Mouse (Mus musculus) liver, adult 2 months (tissue): ENCODE data around the gene Cdc6. TPM values are rescaled to one million over a fixed set of nuclear protein-coding genes. Genes with fewer than 3 reads are reported as not detected.
"Not testable (repeated sequence)": the region's sequence is repeated elsewhere in the genome, so short reads cannot be mapped to it uniquely, and the experiment has no call there.

Experiments used
- DNase-seq: peaks from one replicate; pipeline ENCODE4 v3.0.0-alpha.2; 2011; ENCODE audit warnings: low read depth, low spot score; ENCODE audit errors: extremely low read depth
- H3K27ac ChIP-seq: fragments of 200-500 bp; replicated peaks from 2 replicates; pipeline ENCODE4 v1.5.1; 2012; ENCODE audit warnings: low read depth, mild to moderate bottlenecking, control low read depth, inconsistent platforms, low read length; ENCODE audit not compliant: insufficient read depth
- H3K27me3 ChIP-seq: fragments of 200-500 bp; 2 replicates; pipeline ENCODE4 v1.6.1; 2012; ENCODE audit warnings: mild to moderate bottlenecking, moderate library complexity, low read length, inconsistent platforms; ENCODE audit not compliant: control insufficient read depth, insufficient read depth
- H3K36me3 ChIP-seq: fragments of 200-500 bp; 2 replicates; pipeline ENCODE4 v1.6.1; 2012; ENCODE audit warnings: low read length, inconsistent platforms; ENCODE audit not compliant: control insufficient read depth, insufficient read depth
- H3K4me1 ChIP-seq: fragments of 200-500 bp; 2 replicates; pipeline ENCODE4 v1.6.1; 2011; ENCODE audit warnings: low read length; ENCODE audit not compliant: control insufficient read depth, insufficient read depth
- H3K4me3 ChIP-seq: fragments of 200-500 bp; 2 replicates; pipeline ENCODE4 v1.5.1; 2011; ENCODE audit warnings: low read depth, mild to moderate bottlenecking, control low read depth, low read length, moderate library complexity; ENCODE audit not compliant: insufficient read depth
- H3K79me2 ChIP-seq: fragments of 200-500 bp; 2 replicates; pipeline ENCODE4 v1.6.1; 2012; ENCODE audit warnings: inconsistent platforms, mild to moderate bottlenecking, low read length, moderate library complexity; ENCODE audit not compliant: control insufficient read depth, insufficient read depth
- H3K9ac ChIP-seq: fragments of 200-500 bp; 2 replicates; pipeline ENCODE4 v1.6.1; 2012; ENCODE audit warnings: low read depth, mild to moderate bottlenecking, control low read depth, inconsistent platforms, low read length
- CTCF ChIP-seq: fragments of 200-500 bp; IDR thresholded peaks from 2 replicates; pipeline ENCODE4 v1.5.1; 2011; ENCODE audit warnings: low read depth, low read length, control low read depth
- POLR2A ChIP-seq: fragments of 200-500 bp; IDR thresholded peaks from 2 replicates; pipeline ENCODE4 v1.6.1; 2011; ENCODE audit warnings: low read length, control low read depth; ENCODE audit not compliant: insufficient read depth; ENCODE audit errors: extremely low read depth
- WGBS: fragments of 180-500 bp; shearing (Covaris S2); methylation state at CpG from one replicate; pipeline ENCODE4 v1.1.7; 2018; 5-methylcytosine and 5-hydroxymethylcytosine counted together
- polyA plus RNA-seq: library from polyadenylated mRNA; depleted of rRNA; stranded (reverse); fragments of >200 nt; gene quantifications from 2 replicates; pipeline ENCODE4 v1.2.3, GENCODE M21; 2012
- total RNA-seq: library from RNA; depleted of rRNA; stranded (reverse); fragments of >200 nt; gene quantifications from 2 replicates; pipeline ENCODE4 v1.2.3, GENCODE M21; 2014

Cdc6 gene
- total and polyA plus RNA-seq, 2 experiments: 0.07 to 0.09 TPM

DNA sequence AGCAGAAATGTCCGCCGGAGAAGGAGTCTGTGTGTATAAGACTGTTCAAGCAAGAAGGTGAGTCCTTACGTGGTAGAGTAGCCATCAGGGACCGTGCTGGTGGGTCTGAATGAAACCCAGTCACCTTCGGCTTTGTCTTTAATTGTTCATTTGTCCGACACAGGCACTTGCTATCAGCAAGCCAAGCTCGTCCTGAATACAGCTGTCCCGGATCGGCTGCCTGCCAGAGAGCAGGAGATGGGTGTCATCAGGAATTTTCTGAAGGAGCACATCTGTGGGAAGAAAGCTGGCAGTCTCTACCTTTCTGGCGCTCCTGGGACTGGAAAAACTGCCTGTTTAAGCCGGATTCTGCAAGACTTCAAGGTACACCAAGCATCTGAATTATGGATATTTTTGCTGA, 2.8 kb downstream of the Cdc6 start:
- 94% methylated on average over 11 of the region's 11 CpGs for WGBS
- no peak overlapping the region for H3K4me3 ChIP-seq
- peaks cover 3% of the 10 kb centered on the region; the same call in 1 of the 2 replicates for H3K4me1 ChIP-seq
- no peaks in the 10 kb centered on the region for H3K36me3 ChIP-seq
- TF ChIP-seq CTCF: no peak
- TF ChIP-seq POLR2A: no peak
- H3K79me2 ChIP-seq: no peaks in the 10 kb centered on the region
- DNase-seq: no peak
- H3K9ac ChIP-seq: no peak overlapping the region
- H3K27ac ChIP-seq: no peak overlapping the region
- no peaks in the 10 kb centered on the region for H3K27me3 ChIP-seq

DNA sequence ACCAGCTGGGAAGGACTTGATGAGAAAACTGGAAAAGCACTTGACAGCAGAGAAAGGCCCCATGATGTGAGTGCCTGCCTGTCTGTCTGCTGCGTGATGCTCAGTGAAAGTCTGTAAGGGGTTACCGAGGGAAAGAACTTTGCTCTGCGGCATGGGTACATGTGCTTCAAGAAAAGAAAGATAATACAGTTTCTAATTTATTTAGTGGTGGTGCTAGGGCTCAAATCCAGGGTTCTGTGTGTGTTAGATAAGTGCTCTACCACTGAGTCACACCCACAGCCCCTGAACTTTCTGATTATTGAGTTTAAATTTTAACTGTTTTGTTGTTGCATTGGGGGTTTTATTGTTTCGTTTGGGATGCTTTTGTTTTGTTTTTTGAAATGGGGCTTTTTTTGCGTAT, 3.9 kb downstream of the Cdc6 start:
- Histone ChIP-seq H3K27me3 (no peaks in the 10 kb centered on the region), H3K27ac (no peak overlapping the region), H3K79me2 (no peaks in the 10 kb centered on the region), H3K36me3 (no peaks in the 10 kb centered on the region), H3K4me1 (peaks cover 3% of the 10 kb centered on the region; the same call in 1 of the 2 replicates), H3K4me3 (no peak overlapping the region), H3K9ac (no peak overlapping the region)
- WGBS: 91% methylated on average over 5 of the region's 5 CpGs
- TF ChIP-seq POLR2A (no peak), CTCF (no peak)
- DNase-seq: no peak

DNA sequence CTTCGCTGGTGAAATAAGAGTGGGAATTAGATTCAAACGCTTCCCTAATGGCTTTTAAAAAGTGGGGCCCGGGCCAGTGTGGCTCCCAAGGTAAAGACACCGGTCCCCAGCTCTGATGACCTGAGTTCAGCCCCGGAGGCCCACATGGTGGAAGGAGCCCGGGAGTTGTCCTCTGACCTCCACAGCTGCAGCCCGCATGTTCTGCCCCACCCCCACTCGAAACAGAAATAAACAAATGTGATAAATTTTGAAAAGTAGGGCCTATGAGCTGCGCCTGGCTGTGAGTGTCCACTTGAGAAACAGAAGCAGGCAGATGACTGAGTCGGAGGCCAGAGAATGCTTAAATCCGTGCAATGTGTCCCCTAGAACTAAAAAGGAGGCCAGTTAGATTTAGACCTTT, 6.6 kb downstream of the Cdc6 start:
- no peak for DNase-seq
- H3K79me2 ChIP-seq: no peaks in the 10 kb centered on the region
- H3K4me3 ChIP-seq: no peak overlapping the region
- H3K9ac ChIP-seq: no peak overlapping the region
- H3K27me3 ChIP-seq: no peaks in the 10 kb centered on the region
- no peaks in the 10 kb centered on the region for H3K36me3 ChIP-seq
- no peak for TF ChIP-seq POLR2A
- no peak for TF ChIP-seq CTCF
- no peak overlapping the region for H3K27ac ChIP-seq
- WGBS: 75% methylated on average over 11 of the region's 11 CpGs
- no peaks in the 10 kb centered on the region for H3K4me1 ChIP-seq

DNA sequence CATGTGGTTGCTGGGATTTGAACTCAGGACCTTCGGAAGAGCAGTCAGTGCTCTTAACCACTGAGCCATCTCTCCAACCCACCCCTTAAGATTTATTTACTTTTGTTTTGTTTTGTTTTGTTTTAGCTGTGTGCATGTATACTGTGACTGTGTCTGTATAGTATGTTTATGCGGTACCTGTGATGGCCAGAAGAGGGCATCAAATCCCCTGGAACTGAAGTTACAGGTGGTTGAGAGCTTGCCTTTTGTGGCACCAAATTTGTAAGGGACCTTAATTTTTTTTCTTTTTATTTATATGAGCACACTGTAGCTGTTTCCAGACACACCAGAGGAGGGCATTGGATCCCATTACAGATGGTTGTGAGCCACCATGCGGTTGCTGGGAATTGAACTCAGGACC, 8.8 kb downstream of the Cdc6 start:
- H3K36me3 ChIP-seq, DNase-seq: not testable (repeated sequence)

DNA sequence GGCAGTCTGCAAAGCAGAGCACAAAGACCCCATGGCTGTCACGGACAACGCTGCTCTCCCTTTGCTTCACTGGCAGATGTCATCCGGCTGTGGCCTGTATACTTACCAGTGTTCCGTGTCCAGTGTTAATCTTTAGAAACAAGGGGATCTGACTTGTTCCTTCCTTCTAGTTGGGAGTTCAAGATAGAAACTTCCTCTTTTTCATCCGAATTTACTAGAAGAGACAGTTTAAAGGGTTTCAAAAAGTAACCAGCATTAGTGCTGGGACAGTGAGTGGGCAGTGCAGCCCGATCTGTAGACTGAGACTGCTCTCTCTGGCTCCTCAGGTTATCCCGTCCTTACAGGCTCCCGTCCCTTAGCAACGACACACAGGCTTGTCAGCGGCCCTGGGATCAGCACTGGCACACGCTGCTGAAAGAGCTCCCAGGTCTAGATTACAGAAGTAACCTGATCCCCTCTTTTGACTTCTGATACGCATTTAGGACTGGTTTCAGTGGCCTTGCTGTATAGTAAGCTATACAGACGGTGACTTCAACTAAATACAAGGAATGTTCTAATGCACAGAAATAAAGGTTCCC, 9.9 kb downstream of the Cdc6 start:
- Histone ChIP-seq H3K4me3 (no peak overlapping the region), H3K27me3 (no peaks in the 10 kb centered on the region), H3K4me1 (no peaks in the 10 kb centered on the region), H3K36me3 (no peaks in the 10 kb centered on the region), H3K9ac (no peak overlapping the region), H3K27ac (peak overlapping the region; percentile 6), H3K79me2 (no peaks in the 10 kb centered on the region)
- WGBS: 88% methylated on average over 13 of the region's 13 CpGs
- TF ChIP-seq CTCF (no peak), POLR2A (no peak)
- DNase-seq: no peak

More for the DNA sequence above, 8.8 kb downstream of the Cdc6 start:
- not testable (repeated sequence) for H3K27me3 ChIP-seq, H3K27ac ChIP-seq, H3K79me2 ChIP-seq, H3K4me3 ChIP-seq, H3K9ac ChIP-seq, H3K4me1 ChIP-seq
- WGBS: 98% methylated on average over 3 of the region's 3 CpGs

DNA sequence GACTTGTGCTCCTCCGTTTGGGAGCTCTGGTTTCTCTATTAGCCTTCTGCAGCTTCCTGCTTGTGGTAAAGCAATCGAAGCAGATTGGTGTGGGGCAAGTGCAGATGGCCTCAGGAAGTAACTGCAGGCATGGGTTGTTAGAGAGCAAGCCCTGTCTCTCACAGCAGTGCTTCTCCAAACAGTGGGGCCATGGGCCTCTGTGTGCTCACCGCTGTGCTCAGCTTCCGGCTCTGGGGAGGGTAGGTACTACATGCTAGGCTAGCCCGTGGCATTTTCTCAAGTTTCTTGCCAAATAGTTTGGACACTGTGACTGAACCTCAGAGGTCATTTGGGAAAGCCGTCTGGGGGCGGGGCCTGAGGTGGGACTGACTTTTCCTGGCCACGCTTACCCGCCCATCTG, 10.6 kb downstream of the Cdc6 start:
- H3K9ac ChIP-seq: 0 out of 2 replicates have a peak overlapping the region, but pooled peaks have one; percentile 6
- DNase-seq: peak; percentile 86
- H3K4me3 ChIP-seq: no peak overlapping the region
- H3K79me2 ChIP-seq: no peaks in the 10 kb centered on the region
- TF ChIP-seq POLR2A (no peak), CTCF (peak; percentile 29; the same call in 1 of the 2 replicates)
- WGBS: 31% methylated on average over 9 of the region's 9 CpGs
- no peaks in the 10 kb centered on the region for H3K36me3 ChIP-seq
- no peak overlapping the region for H3K27ac ChIP-seq
- no peaks in the 10 kb centered on the region for H3K4me1 ChIP-seq
- no peaks in the 10 kb centered on the region for H3K27me3 ChIP-seq
